ENCODE assay signal across 17 mouse cellular contexts in genomic region chr16:92100111-92100510, GRCm38 (mm10). TPM values are rescaled to one million over a fixed set of nuclear protein-coding genes. Genes with fewer than 3 reads are reported as not detected.
DNase-seq lines count a peak whose midpoint lies in the region; ATAC-seq and TF ChIP-seq lines count a peak whose summit lies in the region.
"Had no signal": no experiment of that assay in that cellular context is flagged by ENCODE, and none has a peak within 500 bp of the region (broad histone marks: within the 10 kb centered on the region; RNA-seq: fewer than 3 reads in every experiment).

No protein-coding gene starts in this region.

- peak overlapping the region; percentile 57; the same call in 1 of the 2 replicates for H3K27ac ChIP-seq in layer of hippocampus, adult 2 months
- no peak overlapping the region for H3K27ac ChIP-seq in forebrain, embryonic 14.5 days (ENCODE audit: low read depth, low read length)
- 0 out of 2 replicates have a peak overlapping the region, but pooled peaks have one; percentile 51 for H3K27ac ChIP-seq in midbrain, postnatal 0 days (ENCODE audit: low read depth, low read length)
- H3K27ac ChIP-seq: heart, adult 2 months had no signal

- DNase-seq in layer of hippocampus, adult 2 months (ENCODE audit: low spot score in 2 of 2): peak in 1 of 2 experiments; percentile 67
- no peak for DNase-seq in layer of hippocampus, postnatal 25 days (ENCODE audit: extremely low spot score in 1 of 2, low spot score in 1 of 2)
- peak; percentile 74 for DNase-seq in brain, embryonic 14.5 days (ENCODE audit: low read depth)
- peak; percentile 58 for DNase-seq in forebrain, embryonic 14.5 days (ENCODE audit: low spot score)
- peak; percentile 66 for DNase-seq in midbrain, postnatal 0 days (ENCODE audit: low spot score)
- DNase-seq in natural killer cell, adult 2 months (ENCODE audit: low spot score in 2 of 2): no peak
- no peak for DNase-seq in adrenal gland, postnatal 36 days
- DNase-seq: cerebellum, postnatal 36 days; heart, adult 2 months; heart, postnatal 14 days; kidney, postnatal 4 days; lung, postnatal 36 days had no signal

- ATAC-seq in forebrain, embryonic 14.5 days: no peak
- ATAC-seq in midbrain, postnatal 0 days (ENCODE audit: low FRiP score): no peak
- ATAC-seq: Patski had no signal

- no peak overlapping the region for H3K9ac ChIP-seq in forebrain, embryonic 14.5 days (ENCODE audit: low read length)
- H3K9ac ChIP-seq in midbrain, postnatal 0 days (replicated peaks; ENCODE audit: low read length, poor library complexity, severe bottlenecking): no peak overlapping the region

- TF ChIP-seq POLR2A in brain, embryonic 14.5 days (IDR thresholded peaks at IDR 0.05; ENCODE audit: borderline replicate concordance, extremely low read depth, insufficient read depth, insufficient read length, poor library complexity, severe bottlenecking): no peak

- no peak overlapping the region for H3K4me3 ChIP-seq in layer of hippocampus, adult 2 months
- no peak overlapping the region for H3K4me3 ChIP-seq in forebrain, embryonic 14.5 days (ENCODE audit: low read depth, low read length)
- H3K4me3 ChIP-seq in midbrain, postnatal 0 days (ENCODE audit: low read depth, low read length): no peak overlapping the region
- H3K4me3 ChIP-seq: heart, adult 2 months had no signal

- H3K4me2 ChIP-seq in forebrain, embryonic 14.5 days (ENCODE audit: low read length): no peak overlapping the region
- no peak overlapping the region for H3K4me2 ChIP-seq in midbrain, postnatal 0 days (ENCODE audit: low read depth, low read length, poor library complexity, severe bottlenecking)

- no peaks in the 10 kb centered on the region; the same call in 1 of the 2 replicates for H3K4me1 ChIP-seq in forebrain, embryonic 14.5 days (ENCODE audit: control insufficient read depth, insufficient read depth, low read length)
- H3K4me1 ChIP-seq in midbrain, postnatal 0 days (ENCODE audit: insufficient read depth, low read length): no peaks in the 10 kb centered on the region

- peaks cover 4% of the 10 kb centered on the region; the same call in 1 of the 2 replicates for H3K36me3 ChIP-seq in forebrain, embryonic 14.5 days (ENCODE audit: control insufficient read depth, insufficient read depth, low read length)
- H3K36me3 ChIP-seq in midbrain, postnatal 0 days (ENCODE audit: insufficient read depth, low read length): peaks cover 7% of the 10 kb centered on the region; the same call in 1 of the 2 replicates

- H3K9me3 ChIP-seq in forebrain, embryonic 14.5 days (replicated peaks; ENCODE audit: control insufficient read depth, low read length): no peaks in the 10 kb centered on the region
- H3K9me3 ChIP-seq in midbrain, postnatal 0 days (ENCODE audit: low read length): no peaks in the 10 kb centered on the region

- no peaks in the 10 kb centered on the region for H3K27me3 ChIP-seq in forebrain, embryonic 14.5 days (replicated peaks; ENCODE audit: control insufficient read depth, insufficient read depth, low read length)
- no peaks in the 10 kb centered on the region for H3K27me3 ChIP-seq in midbrain, postnatal 0 days (ENCODE audit: insufficient read depth, low read length)
- H3K27me3 ChIP-seq: CH12.LX, Patski had no signal

- 85% methylated on average over 4 of the region's 4 CpGs for WGBS in forebrain, embryonic 14.5 days
- WGBS in midbrain, postnatal 0 days: 71% methylated on average over 4 of the region's 4 CpGs

- TF ChIP-seq CTCF in layer of hippocampus, adult 2 months (conservative IDR thresholded peaks at IDR 0.05): no peak
- TF ChIP-seq CTCF in brain, embryonic 14.5 days (IDR thresholded peaks at IDR 0.05; ENCODE audit: borderline replicate concordance, extremely low read depth, insufficient read depth, insufficient read length): no peak
- TF ChIP-seq CTCF in midbrain, postnatal 0 days (IDR thresholded peaks at IDR 0.05): no peak

RNA-seq across cellular contexts. Expression of gene Slc5a3, which starts 42.0 kb away (rescaled TPM):
- 10 to 100 TPM; 31.1 to 33.7 TPM for total RNA-seq in layer of hippocampus, adult 2 months (2021)
- total RNA-seq in layer of hippocampus, postnatal 25 days (2021): 10 to 100 TPM; 23.9 to 32.1 TPM
- polyA plus RNA-seq in brain, embryonic 14.5 days (2012; rRNA removed): 5.7 and 12.8 TPM in 2 replicates
- 10.8 and 15.3 TPM in 2 replicates for polyA plus RNA-seq in forebrain, embryonic 14.5 days (2014; fragmentation: Nextera tagmentation; extraction: Ambion mirVana)
- total RNA-seq in midbrain, postnatal 0 days (2014; rRNA removed): 40.0 and 50.1 TPM in 2 replicates
- 10.3 and 12.0 TPM in 2 replicates for polyA plus RNA-seq in midbrain, postnatal 0 days (2015; fragmentation: Nextera tagmentation; extraction: Ambion mirVana)
- total RNA-seq in adrenal gland, postnatal 36 days (2021): 10 to 100 TPM; 26.4 to 59.1 TPM

RNA-seq across cellular contexts. Expression of gene Gm49711, which starts 42.0 kb away (rescaled TPM):
- not detected for total RNA-seq in layer of hippocampus, adult 2 months (2021)
- total RNA-seq in layer of hippocampus, postnatal 25 days (2021): under 1 TPM; 0.25 to 0.33 TPM
- 0.55 and 0.57 TPM in 2 replicates for polyA plus RNA-seq in brain, embryonic 14.5 days (2012; rRNA removed)
- polyA plus RNA-seq in forebrain, embryonic 14.5 days (2014; fragmentation: Nextera tagmentation; extraction: Ambion mirVana): 0.41 and 0.63 TPM in 2 replicates
- total RNA-seq in midbrain, postnatal 0 days (2014; rRNA removed): not detected in 2 replicates
- polyA plus RNA-seq in midbrain, postnatal 0 days (2015; fragmentation: Nextera tagmentation; extraction: Ambion mirVana): 0.82 and 0.99 TPM in 2 replicates
- not detected for total RNA-seq in adrenal gland, postnatal 36 days (2021)
- total RNA-seq: CH12.LX; heart, adult 2 months; heart, postnatal 14 days had no signal
- polyA plus RNA-seq: heart, adult 2 months; limb, embryonic 11.5 days; liver, embryonic 16.5 days; stomach, embryonic 16.5 days had no signal

RNA-seq across cellular contexts. Expression of gene Mrps6, which starts 42.0 kb away (rescaled TPM):
- 10 to 100 TPM; 46.8 to 49.1 TPM for total RNA-seq in layer of hippocampus, adult 2 months (2021)
- 10 to 100 TPM; 43.2 to 54.9 TPM for total RNA-seq in layer of hippocampus, postnatal 25 days (2021)
- 87.8 and 96.8 TPM in 2 replicates for polyA plus RNA-seq in brain, embryonic 14.5 days (2012; rRNA removed)
- polyA plus RNA-seq in forebrain, embryonic 14.5 days (2014; fragmentation: Nextera tagmentation; extraction: Ambion mirVana): 175 and 186 TPM in 2 replicates
- total RNA-seq in midbrain, postnatal 0 days (2014; rRNA removed): 28.2 and 38.7 TPM in 2 replicates
- 148 and 152 TPM in 2 replicates for polyA plus RNA-seq in midbrain, postnatal 0 days (2015; fragmentation: Nextera tagmentation; extraction: Ambion mirVana)
- total RNA-seq in adrenal gland, postnatal 36 days (2021): 100 to 1,000 TPM in 1 of 2 experiments, 10 to 100 TPM in 1; 84.1 to 117 TPM

Comparison
In these comparisons a context has a peak if more than half of its experiments do, and no peak if none do; other contexts are left out.
1. DNase-seq: peak in brain, embryonic 14.5 days (single experiment), forebrain, embryonic 14.5 days (single experiment) and midbrain, postnatal 0 days (single experiment); none in layer of hippocampus, postnatal 25 days (0 of 2), natural killer cell, adult 2 months (0 of 2) and adrenal gland, postnatal 36 days (0 of 2).